Mouse (Mus musculus) limb, embryonic 14.5 days (tissue): ENCODE results near the gene Nedd9. TPM values are rescaled to one million over a fixed set of nuclear protein-coding genes. Genes with fewer than 3 reads are reported as not detected.

Source experiments
- ATAC-seq: fragments of 200-750 bp; cut with Nextera tagmentation; 2 replicates; pipeline ENCODE4 v1.8.0; 2017; ENCODE audit warnings: low read depth, moderate number of reproducible peaks, moderate TSS enrichment; ENCODE audit not compliant: low FRiP score
- DNase-seq: peaks from one replicate; pipeline ENCODE4 v3.0.0-alpha.2; 2015; ENCODE audit warnings: low spot score
- H3K27ac ChIP-seq: fragments of 300-500 bp; sonication (generic); replicated peaks from 2 replicates; pipeline ENCODE4 v1.5.1; 2014; ENCODE audit warnings: low read depth, mild to moderate bottlenecking, low read length, moderate library complexity, mixed read lengths
- H3K27me3 ChIP-seq: fragments of 300-500 bp; sonication (generic); 2 replicates; pipeline ENCODE4 v1.6.1; 2014; ENCODE audit warnings: low read length, mixed read lengths; ENCODE audit not compliant: control insufficient read depth, insufficient read depth
- H3K36me3 ChIP-seq: fragments of 300-500 bp; sonication (generic); 2 replicates; pipeline ENCODE4 v1.6.1; 2014; ENCODE audit warnings: mild to moderate bottlenecking, low read length, moderate library complexity, mixed read lengths; ENCODE audit not compliant: control insufficient read depth, insufficient read depth
- H3K4me1 ChIP-seq: fragments of 300-500 bp; sonication (generic); 2 replicates; pipeline ENCODE4 v1.6.1; 2014; ENCODE audit warnings: antibody characterized with exemption, low read length, mixed read lengths; ENCODE audit not compliant: control insufficient read depth, insufficient read depth
- H3K4me2 ChIP-seq: fragments of 300-500 bp; sonication (generic); replicated peaks from 2 replicates; pipeline ENCODE4 v1.6.1; 2014; ENCODE audit warnings: low read depth, mild to moderate bottlenecking, low read length, moderate library complexity; ENCODE audit not compliant: severe bottlenecking
- H3K4me3 ChIP-seq: fragments of 300-500 bp; sonication (generic); replicated peaks from 2 replicates; pipeline ENCODE4 v1.5.1; 2014; ENCODE audit warnings: low read length
- H3K9ac ChIP-seq: fragments of 300-500 bp; sonication (generic); 2 replicates; pipeline ENCODE4 v1.6.1; 2014; ENCODE audit warnings: mild to moderate bottlenecking, low read depth, low read length, moderate library complexity; ENCODE audit not compliant: severe bottlenecking
- H3K9me3 ChIP-seq: fragments of 300-500 bp; sonication (generic); 2 replicates; pipeline ENCODE4 v1.6.1; 2016; ENCODE audit warnings: low read length; ENCODE audit not compliant: control insufficient read depth
- POLR2A ChIP-seq: fragments of 200-500 bp; IDR thresholded peaks from 2 replicates; pipeline ENCODE4 v1.8.0; 2012; ENCODE audit warnings: inconsistent platforms, mild to moderate bottlenecking, moderate library complexity, borderline replicate concordance; ENCODE audit not compliant: insufficient read depth, insufficient read length; ENCODE audit errors: extremely low read depth
- WGBS: fragments of 180-500 bp; shearing (Covaris S2); extraction: QIAGEN DNeasy Blood & Tissue Kit; methylation state at CpG from one replicate; pipeline ENCODE4 v1.1.7; 2014; 5-methylcytosine and 5-hydroxymethylcytosine counted together
- polyA plus RNA-seq, 2 experiments: library from polyadenylated mRNA; depleted of rRNA in 1 of 2; stranded (reverse) in 1 of 2; unstranded in 1 of 2; fragments of >200 nt; fragmentation: Nextera tagmentation in 1 of 2; extraction: Ambion mirVana in 1 of 2; gene quantifications; 2 replicates each; pipeline versions ENCODE4 v1.2.1 to v1.2.3; 2012 to 2014

The Nedd9 gene
- polyA plus RNA-seq, 2 experiments, result 23.5 to 41.5 TPM

GRCm38 (mm10) chr13:41472878-41473424, 14.2 kb downstream of the Nedd9 start:
- Histone ChIP-seq H3K27ac (no peak overlapping the region), H3K4me2 (no peak overlapping the region), H3K27me3 (no peaks in the 10 kb centered on the region), H3K9me3 (no peaks in the 10 kb centered on the region), H3K4me3 (no peak overlapping the region), H3K36me3 (no peaks in the 10 kb centered on the region), H3K9ac (no peak overlapping the region), H3K4me1 (no peaks in the 10 kb centered on the region)
- ATAC-seq (no peak), DNase-seq (no peak)
- no peak for TF ChIP-seq POLR2A
- 75% methylated on average over 5 of the region's 5 CpGs for WGBS

DNA sequence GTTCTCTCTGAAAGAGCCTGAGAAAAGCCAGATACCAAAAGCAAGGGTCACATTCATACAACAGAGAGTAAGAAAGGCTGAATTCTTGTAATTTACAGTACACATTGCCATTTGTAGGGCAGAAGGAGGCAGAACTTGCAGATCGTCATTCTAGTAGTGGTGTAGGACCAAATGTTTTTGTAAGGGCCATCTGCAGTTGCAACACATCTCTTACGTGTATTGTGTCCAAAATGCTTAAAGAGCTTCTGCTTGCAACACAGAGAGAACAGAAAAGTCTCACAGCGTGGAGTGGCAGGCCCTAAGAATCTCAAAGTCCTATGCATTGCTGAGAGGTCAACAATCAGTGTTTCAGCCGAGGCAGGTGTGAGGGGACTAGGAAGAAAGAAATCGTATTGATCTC, 18.9 kb downstream of the Nedd9 start:
- Histone ChIP-seq H3K9ac (no peak overlapping the region), H3K27ac (no peak overlapping the region), H3K4me2 (no peak overlapping the region), H3K4me3 (no peak overlapping the region), H3K4me1 (peaks cover 4% of the 10 kb centered on the region; the same call in 1 of the 2 replicates), H3K9me3 (no peaks in the 10 kb centered on the region), H3K36me3 (no peaks in the 10 kb centered on the region), H3K27me3 (no peaks in the 10 kb centered on the region)
- 73% methylated on average over 5 of the region's 5 CpGs for WGBS
- no peak for TF ChIP-seq POLR2A
- ATAC-seq (no peak), DNase-seq (no peak)

DNA sequence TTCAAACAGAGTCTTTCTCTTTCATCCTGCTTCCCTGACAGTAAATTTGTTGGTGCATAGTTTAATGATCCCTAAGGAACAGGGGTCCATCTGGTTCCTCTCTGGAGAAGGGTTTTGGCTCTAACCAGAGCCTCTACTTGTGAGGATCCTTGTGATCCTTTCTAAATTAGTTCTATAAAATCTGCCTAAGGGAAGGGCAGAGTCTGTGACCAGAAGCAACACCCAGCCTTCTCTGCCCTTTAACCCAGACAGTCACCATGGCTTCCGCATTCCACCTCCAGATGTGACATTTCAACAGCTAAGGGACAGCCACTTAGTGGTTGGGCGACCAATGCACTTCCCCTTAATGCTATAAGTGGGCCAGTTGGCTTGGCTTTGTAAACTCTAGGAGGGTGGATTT, 20.1 kb downstream of the Nedd9 start:
- Histone ChIP-seq H3K27ac (no peak overlapping the region; the same call in 1 of the 2 replicates), H3K4me3 (no peak overlapping the region), H3K4me1 (peaks cover 4% of the 10 kb centered on the region; the same call in 1 of the 2 replicates), H3K36me3 (no peaks in the 10 kb centered on the region), H3K4me2 (no peak overlapping the region), H3K9me3 (no peaks in the 10 kb centered on the region), H3K9ac (no peak overlapping the region), H3K27me3 (no peaks in the 10 kb centered on the region)
- TF ChIP-seq POLR2A, result no peak
- no peak for ATAC-seq
- WGBS, result 54% methylated on average over 2 of the region's 2 CpGs
- DNase-seq, result no peak

DNA sequence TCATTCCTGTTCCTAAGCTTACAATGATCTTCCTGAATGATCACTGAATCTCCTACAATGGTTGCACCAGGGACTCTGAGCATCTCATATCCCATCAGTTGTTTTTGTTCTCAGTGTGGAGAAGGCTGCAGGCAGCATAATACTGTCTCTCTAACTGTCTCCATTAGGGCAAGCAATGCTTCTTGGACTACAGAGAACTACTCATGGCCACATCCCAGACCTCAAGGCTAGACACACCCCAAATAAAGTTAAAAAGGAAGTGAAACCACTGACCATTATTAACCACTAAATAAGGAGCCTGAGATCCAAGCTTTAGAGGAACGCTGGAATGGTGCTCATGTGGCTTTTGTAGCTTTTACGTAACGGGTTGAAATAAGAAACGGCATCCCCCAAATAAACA, 20.5 kb downstream of the Nedd9 start:
- Histone ChIP-seq H3K4me1 (peaks cover 4% of the 10 kb centered on the region; the same call in 1 of the 2 replicates), H3K27ac (no peak overlapping the region), H3K36me3 (no peaks in the 10 kb centered on the region), H3K27me3 (no peaks in the 10 kb centered on the region), H3K4me2 (no peak overlapping the region), H3K4me3 (no peak overlapping the region), H3K9ac (no peak overlapping the region), H3K9me3 (no peaks in the 10 kb centered on the region)
- ATAC-seq (no peak), DNase-seq (no peak)
- TF ChIP-seq POLR2A, result no peak
- 41% methylated on average over 4 of the region's 4 CpGs for WGBS

DNA sequence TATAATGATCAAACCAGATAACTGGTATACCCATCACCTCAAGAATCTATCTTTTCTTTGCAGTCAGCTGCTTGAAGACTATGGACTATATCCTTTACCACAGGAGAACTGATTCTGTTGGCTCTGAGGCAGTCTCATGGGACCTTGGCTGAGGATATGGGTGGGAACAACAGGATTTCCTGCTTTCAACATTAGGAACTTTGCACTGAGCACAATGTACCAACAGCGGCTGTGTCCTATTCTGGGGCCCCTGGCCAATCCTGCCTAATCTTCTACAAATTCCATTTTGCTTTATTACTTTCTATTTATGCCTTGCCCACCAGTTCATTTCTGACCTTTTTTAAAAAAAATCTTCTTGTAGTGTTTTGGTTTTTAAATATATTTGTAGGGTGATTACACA, 21.0 kb downstream of the Nedd9 start:
- H3K9me3 ChIP-seq, result no peaks in the 10 kb centered on the region
- ATAC-seq (no peak), DNase-seq (no peak)
- no peak overlapping the region for H3K4me2 ChIP-seq
- WGBS, result 80% methylated on average over 1 of the region's 1 CpGs
- H3K36me3 ChIP-seq, result no peaks in the 10 kb centered on the region
- no peak for TF ChIP-seq POLR2A
- H3K9ac ChIP-seq, result no peak overlapping the region
- no peak overlapping the region for H3K27ac ChIP-seq
- H3K4me3 ChIP-seq, result no peak overlapping the region
- H3K27me3 ChIP-seq, result no peaks in the 10 kb centered on the region
- H3K4me1 ChIP-seq, result peaks cover 4% of the 10 kb centered on the region; the same call in 1 of the 2 replicates

GRCm38 (mm10) chr13:41461418-41461817, 25.7 kb downstream of the Nedd9 start:
- DNase-seq (no peak), ATAC-seq (no peak)
- H3K9me3 ChIP-seq, result no peaks in the 10 kb centered on the region
- TF ChIP-seq POLR2A, result no peak
- peaks cover 11% of the 10 kb centered on the region for H3K4me1 ChIP-seq
- H3K9ac ChIP-seq, result no peak overlapping the region
- no peak overlapping the region for H3K4me2 ChIP-seq
- no peak overlapping the region for H3K27ac ChIP-seq
- no peak overlapping the region for H3K4me3 ChIP-seq
- H3K36me3 ChIP-seq, result no peaks in the 10 kb centered on the region
- H3K27me3 ChIP-seq, result no peaks in the 10 kb centered on the region
- 67% methylated on average over 3 of the region's 3 CpGs for WGBS
